Mouse (Mus musculus) kidney, embryonic 16.5 days (tissue): ENCODE results near the gene Nme6. TPM values are rescaled to one million over a fixed set of nuclear protein-coding genes. Genes with fewer than 3 reads are reported as not detected.

Experiments
- ATAC-seq: fragments of 200-750 bp; cut with Nextera tagmentation; 2 replicates; pipeline ENCODE4 v1.8.0; 2017; ENCODE audit warnings: moderate TSS enrichment; ENCODE audit not compliant: low FRiP score, low TSS enrichment
- H3K27ac ChIP-seq: fragments of 300-500 bp; sonication (generic); 2 replicates; pipeline ENCODE4 v1.5.1; 2014; ENCODE audit warnings: low read length
- H3K27me3 ChIP-seq: fragments of 300-500 bp; sonication (generic); 2 replicates; pipeline ENCODE4 v1.6.1; 2014; ENCODE audit warnings: low read length, control low read depth, mixed read lengths; ENCODE audit not compliant: insufficient read depth
- H3K36me3 ChIP-seq: fragments of 300-500 bp; sonication (generic); 2 replicates; pipeline ENCODE4 v1.6.1; 2014; ENCODE audit warnings: low read length, control low read depth, mixed read lengths; ENCODE audit not compliant: insufficient read depth
- H3K4me1 ChIP-seq: fragments of 300-500 bp; sonication (generic); 2 replicates; pipeline ENCODE4 v1.6.1; 2014; ENCODE audit warnings: low read length, control low read depth, mixed read lengths; ENCODE audit not compliant: insufficient read depth
- H3K4me2 ChIP-seq: fragments of 300-500 bp; sonication (generic); replicated peaks from 2 replicates; pipeline ENCODE4 v1.6.1; 2014; ENCODE audit warnings: low read depth, low read length
- H3K4me3 ChIP-seq: fragments of 300-500 bp; sonication (generic); 2 replicates; pipeline ENCODE4 v1.5.1; 2014; ENCODE audit warnings: mild to moderate bottlenecking, low read length
- H3K9ac ChIP-seq: fragments of 300-500 bp; sonication (generic); replicated peaks from 2 replicates; pipeline ENCODE4 v1.6.1; 2014; ENCODE audit warnings: low read length
- H3K9me3 ChIP-seq: fragments of 300-500 bp; sonication (generic); 2 replicates; pipeline ENCODE4 v1.6.1; 2016; ENCODE audit warnings: low read length, control low read depth
- WGBS: fragments of 180-500 bp; shearing (Covaris S2); extraction: QIAGEN DNeasy Blood & Tissue Kit; methylation state at CpG from one replicate; pipeline ENCODE4 v1.1.7; 2014; 5-methylcytosine and 5-hydroxymethylcytosine counted together
- microRNA-seq: library from miRNA; unstranded; fragments of <30 nt; microRNA quantifications from one replicate; pipeline ENCODE4, GENCODE M21; 2016
- polyA plus RNA-seq: library from polyadenylated mRNA; unstranded; fragments of >200 nt; fragmentation: Nextera tagmentation; extraction: Ambion mirVana; gene quantifications from 2 replicates; pipeline ENCODE4 v1.2.1, GENCODE M21; 2015

Gene Nme6
- polyA plus RNA-seq, 1 experiment from 2014 or later = 77.8 TPM

- no peak overlapping the region for H3K27ac ChIP-seq
These were observed 54.8 kb downstream of the Nme6 start for GRCm38 (mm10) chr9:109887321-109887720.

DNA sequence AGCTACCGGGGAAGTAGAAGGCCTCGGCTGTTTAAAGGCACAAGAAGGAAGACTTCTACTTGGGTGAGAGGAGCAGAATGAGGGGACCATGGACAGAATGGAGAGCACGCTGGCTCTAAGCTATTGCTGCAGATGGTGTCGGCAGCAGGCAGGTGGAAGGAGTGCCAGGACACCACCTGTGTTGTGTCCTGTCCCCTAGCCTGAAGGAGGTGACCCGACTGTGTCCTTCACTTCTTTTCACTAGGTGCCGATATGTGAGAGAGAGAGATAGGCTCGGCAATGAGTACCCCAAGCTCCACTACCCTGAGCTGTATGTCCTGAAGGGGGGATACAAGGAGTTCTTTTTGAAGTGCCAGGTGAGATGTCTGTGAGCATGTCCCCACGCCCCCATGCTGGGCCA, 59.0 kb downstream of the Nme6 start:
- no peak overlapping the region for H3K27ac ChIP-seq
- 90% methylated on average over 8 of the region's 8 CpGs for WGBS
- H3K27me3 ChIP-seq = no peaks in the 10 kb centered on the region
- H3K9ac ChIP-seq = no peak overlapping the region
- peaks cover 63% of the 10 kb centered on the region for H3K36me3 ChIP-seq
- H3K9me3 ChIP-seq = no peaks in the 10 kb centered on the region
- H3K4me3 ChIP-seq = no peak overlapping the region
- no peak overlapping the region for H3K4me2 ChIP-seq
- peaks cover 17% of the 10 kb centered on the region for H3K4me1 ChIP-seq
- ATAC-seq = no peak

More at GRCm38 (mm10) chr9:109887321-109887720, 54.8 kb downstream of the Nme6 start:
- no peaks in the 10 kb centered on the region for H3K4me1 ChIP-seq
- H3K4me2 ChIP-seq = no peak overlapping the region
- no peaks in the 10 kb centered on the region for H3K9me3 ChIP-seq
- H3K36me3 ChIP-seq = peaks cover 94% of the 10 kb centered on the region
- no peak for ATAC-seq
- 86% methylated on average over 5 of the region's 5 CpGs for WGBS
- no peak overlapping the region for H3K4me3 ChIP-seq
- no peaks in the 10 kb centered on the region for H3K27me3 ChIP-seq
- H3K9ac ChIP-seq = no peak overlapping the region

Small RNA genes within 50 kb of the gene (microRNA-seq; reads per million reads assigned to microRNA genes)
- gene Mir7089 = 0.95 reads per million

Other genes starting within 250 kb of the Nme6 start
- gene Fbxw24, start 206.7 kb upstream of the Nme6 start, polyA plus RNA-seq = 0.21 and 0.39 TPM in 2 replicates
- 0.10 and 0.23 TPM in 2 replicates for gene Fbxw25, start 168.1 kb upstream of the Nme6 start, polyA plus RNA-seq
- gene Fbxw18, start 130.0 kb upstream of the Nme6 start, polyA plus RNA-seq = 0.15 TPM in 1 of 2 replicates, not detected in the other
- not detected in 2 replicates for gene Fbxw26, start 86.7 kb upstream of the Nme6 start, polyA plus RNA-seq
- gene Fbxw27, start 42.1 kb upstream of the Nme6 start, polyA plus RNA-seq = not detected in 2 replicates
- gene Spink8, start 20.5 kb upstream of the Nme6 start, polyA plus RNA-seq = 14.9 and 17.3 TPM in 2 replicates
- gene Camp, start 16.9 kb downstream of the Nme6 start, polyA plus RNA-seq = 1.4 and 2.2 TPM in 2 replicates
- 24.3 and 28.0 TPM in 2 replicates for gene Cdc25a, start 42.8 kb downstream of the Nme6 start, polyA plus RNA-seq
- 53.9 and 64.7 TPM in 2 replicates for gene Map4, start 98.7 kb downstream of the Nme6 start, polyA plus RNA-seq